Mouse (Mus musculus) lung, embryonic 15.5 days (tissue): ENCODE measurements around the gene Tent5b. TPM values are rescaled to one million over a fixed set of nuclear protein-coding genes. Genes with fewer than 3 reads are reported as not detected.

Source experiments
- ATAC-seq: fragments of 200-750 bp; cut with Nextera tagmentation; 2 replicates; pipeline ENCODE4 v1.8.0; 2017; ENCODE audit warnings: moderate number of reproducible peaks, borderline replicate concordance; ENCODE audit not compliant: low FRiP score, low TSS enrichment; ENCODE audit errors: extremely low read depth
- H3K27ac ChIP-seq: fragments of 300-500 bp; sonication (generic); 2 replicates; pipeline ENCODE4 v1.5.1; 2015; ENCODE audit warnings: moderate library complexity, mild to moderate bottlenecking, inconsistent platforms
- H3K27me3 ChIP-seq: fragments of 300-500 bp; sonication (generic); 2 replicates; pipeline ENCODE4 v1.6.1; 2015; ENCODE audit warnings: inconsistent platforms
- H3K36me3 ChIP-seq: fragments of 300-500 bp; sonication (generic); 2 replicates; pipeline ENCODE4 v1.6.1; 2015; ENCODE audit warnings: inconsistent platforms
- H3K4me1 ChIP-seq: fragments of 300-500 bp; sonication (generic); 2 replicates; pipeline ENCODE4 v1.6.1; 2015; ENCODE audit warnings: inconsistent platforms
- H3K4me2 ChIP-seq: fragments of 300-500 bp; sonication (generic); 2 replicates; pipeline ENCODE4 v1.6.1; 2015; ENCODE audit warnings: inconsistent platforms, mild to moderate bottlenecking, moderate library complexity
- H3K4me3 ChIP-seq: fragments of 300-500 bp; sonication (generic); 2 replicates; pipeline ENCODE4 v1.5.1; 2015; ENCODE audit warnings: mild to moderate bottlenecking, inconsistent platforms
- H3K9ac ChIP-seq: fragments of 300-500 bp; sonication (generic); 2 replicates; pipeline ENCODE4 v1.6.1; 2015; ENCODE audit warnings: inconsistent platforms
- H3K9me3 ChIP-seq: fragments of 300-500 bp; sonication (generic); 2 replicates; pipeline ENCODE4 v1.6.1; 2016; ENCODE audit warnings: inconsistent platforms
- WGBS: fragments of 180-500 bp; shearing (Covaris S2); methylation state at CpG from one replicate; pipeline ENCODE4 v1.1.7; 2015; 5-methylcytosine and 5-hydroxymethylcytosine counted together
- polyA plus RNA-seq: library from polyadenylated mRNA; unstranded; fragments of >200 nt; fragmentation: Nextera tagmentation; extraction: Ambion mirVana; gene quantifications from 2 replicates; pipeline ENCODE4 v1.2.1, GENCODE M21; 2015

The Tent5b gene
- polyA plus RNA-seq, 1 experiment from 2014 or later = 1.9 TPM

GRCm38 (mm10) chr4:133448708-133449388 is 31.1 kb upstream of the Tent5b start:
- no peaks in the 10 kb centered on the region for H3K9me3 ChIP-seq
- H3K4me3 ChIP-seq = no peak overlapping the region
- peaks cover 11% of the 10 kb centered on the region for H3K4me1 ChIP-seq
- no peak overlapping the region for H3K9ac ChIP-seq
- WGBS = 63% methylated on average over 8 of the region's 8 CpGs
- no peaks in the 10 kb centered on the region for H3K36me3 ChIP-seq
- no peaks in the 10 kb centered on the region for H3K27me3 ChIP-seq
- no peak for ATAC-seq
- H3K27ac ChIP-seq = no peak overlapping the region
- H3K4me2 ChIP-seq = no peak overlapping the region

- H3K36me3 ChIP-seq = no peaks in the 10 kb centered on the region
- H3K9ac ChIP-seq = no peak overlapping the region
- H3K4me3 ChIP-seq = no peak overlapping the region
- H3K27ac ChIP-seq = no peak overlapping the region
- no peak overlapping the region for H3K4me2 ChIP-seq
- ATAC-seq = no peak
- H3K4me1 ChIP-seq = peaks cover 11% of the 10 kb centered on the region
- no peaks in the 10 kb centered on the region for H3K27me3 ChIP-seq
- no peaks in the 10 kb centered on the region for H3K9me3 ChIP-seq
- 18% methylated on average over 13 of the region's 13 CpGs for WGBS
These were observed 30.2 kb upstream of the Tent5b start for GRCm38 (mm10) chr4:133449726-133450125.

GRCm38 (mm10) chr4:133451536-133451935 is 28.4 kb upstream of the Tent5b start:
- no peak for ATAC-seq
- H3K4me3 ChIP-seq = no peak overlapping the region
- H3K27ac ChIP-seq = no peak overlapping the region
- no peaks in the 10 kb centered on the region for H3K27me3 ChIP-seq
- WGBS = 6% methylated on average over 10 of the region's 10 CpGs
- no peaks in the 10 kb centered on the region for H3K9me3 ChIP-seq
- no peak overlapping the region for H3K9ac ChIP-seq
- no peak overlapping the region for H3K4me2 ChIP-seq
- peaks cover 11% of the 10 kb centered on the region for H3K4me1 ChIP-seq
- H3K36me3 ChIP-seq = no peaks in the 10 kb centered on the region

- Histone ChIP-seq H3K4me3 (no peak overlapping the region), H3K27me3 (no peaks in the 10 kb centered on the region), H3K4me2 (no peak overlapping the region), H3K27ac (no peak overlapping the region), H3K36me3 (no peaks in the 10 kb centered on the region), H3K9ac (no peak overlapping the region), H3K9me3 (no peaks in the 10 kb centered on the region), H3K4me1 (peaks cover 11% of the 10 kb centered on the region)
- 53% methylated on average over 7 of the region's 7 CpGs for WGBS
- ATAC-seq = no peak
These were observed 27.5 kb upstream of the Tent5b start for GRCm38 (mm10) chr4:133452433-133452832.

- H3K4me1 ChIP-seq = peaks cover 9% of the 10 kb centered on the region
- H3K9ac ChIP-seq = no peak overlapping the region
- WGBS = 51% methylated on average over 3 of the region's 3 CpGs
- no peak overlapping the region for H3K4me2 ChIP-seq
- no peaks in the 10 kb centered on the region for H3K36me3 ChIP-seq
- no peak overlapping the region for H3K27ac ChIP-seq
- H3K9me3 ChIP-seq = no peaks in the 10 kb centered on the region
- ATAC-seq = no peak
- no peaks in the 10 kb centered on the region for H3K27me3 ChIP-seq
- no peak overlapping the region for H3K4me3 ChIP-seq
These were observed 21.9 kb upstream of the Tent5b start for GRCm38 (mm10) chr4:133458044-133458443.

- Histone ChIP-seq H3K27ac (no peak overlapping the region), H3K36me3 (no peaks in the 10 kb centered on the region), H3K4me3 (no peak overlapping the region), H3K9me3 (no peaks in the 10 kb centered on the region), H3K27me3 (no peaks in the 10 kb centered on the region), H3K4me2 (no peak overlapping the region), H3K4me1 (peaks cover 14% of the 10 kb centered on the region), H3K9ac (no peak overlapping the region)
- whole genome bisulfite sequencing = 71% methylated on average over 1 of the region's 1 CpGs
- no peak for ATAC-seq
These were observed 19.9 kb upstream of the Tent5b start for GRCm38 (mm10) chr4:133460006-133460405.

GRCm38 (mm10) chr4:133460796-133461325 is 19.1 kb upstream of the Tent5b start:
- H3K4me2 ChIP-seq = no peak overlapping the region
- no peak overlapping the region for H3K9ac ChIP-seq
- no peaks in the 10 kb centered on the region for H3K36me3 ChIP-seq
- WGBS = 41% methylated on average over 5 of the region's 5 CpGs
- ATAC-seq = no peak
- H3K27me3 ChIP-seq = no peaks in the 10 kb centered on the region
- H3K4me1 ChIP-seq = peaks cover 14% of the 10 kb centered on the region
- no peak overlapping the region for H3K27ac ChIP-seq
- H3K9me3 ChIP-seq = no peaks in the 10 kb centered on the region
- no peak overlapping the region for H3K4me3 ChIP-seq

- H3K27me3 ChIP-seq = no peaks in the 10 kb centered on the region
- no peak for ATAC-seq
- H3K9ac ChIP-seq = no peak overlapping the region
- peaks cover 14% of the 10 kb centered on the region for H3K4me1 ChIP-seq
- H3K27ac ChIP-seq = no peak overlapping the region
- WGBS = 49% methylated on average over 4 of the region's 4 CpGs
- no peaks in the 10 kb centered on the region for H3K36me3 ChIP-seq
- H3K9me3 ChIP-seq = no peaks in the 10 kb centered on the region
- H3K4me2 ChIP-seq = no peak overlapping the region
- H3K4me3 ChIP-seq = no peak overlapping the region
These were observed 18.6 kb upstream of the Tent5b start for GRCm38 (mm10) chr4:133461362-133461761.

- H3K27me3 ChIP-seq = no peaks in the 10 kb centered on the region
- peaks cover 19% of the 10 kb centered on the region for H3K4me1 ChIP-seq
- 41% methylated on average over 6 of the region's 6 CpGs for WGBS
- H3K36me3 ChIP-seq = no peaks in the 10 kb centered on the region
- no peak overlapping the region for H3K4me2 ChIP-seq
- no peaks in the 10 kb centered on the region for H3K9me3 ChIP-seq
- no peak overlapping the region for H3K9ac ChIP-seq
- ATAC-seq = no peak
- peak overlapping the region; percentile 55; the same call in 1 of the 2 replicates for H3K27ac ChIP-seq
- no peak overlapping the region for H3K4me3 ChIP-seq
These were observed 16.7 kb upstream of the Tent5b start for GRCm38 (mm10) chr4:133463184-133463583.

GRCm38 (mm10) chr4:133468080-133468479 is 11.9 kb upstream of the Tent5b start:
- H3K27ac ChIP-seq = no peak overlapping the region
- H3K36me3 ChIP-seq = no peaks in the 10 kb centered on the region
- peaks cover 15% of the 10 kb centered on the region for H3K4me1 ChIP-seq
- peak overlapping the region; percentile 97 for H3K4me2 ChIP-seq
- H3K4me3 ChIP-seq = peak overlapping the region; percentile 56
- peaks cover 4% of the 10 kb centered on the region; the same call in 1 of the 2 replicates for H3K9me3 ChIP-seq
- peak; percentile 55; the same call in 1 of the 2 replicates for ATAC-seq
- H3K9ac ChIP-seq = peak overlapping the region; percentile 46
- peaks cover 6% of the 10 kb centered on the region; the same call in 1 of the 2 replicates for H3K27me3 ChIP-seq
- under 1% methylated on average over 27 of the region's 27 CpGs for WGBS

- peaks cover 6% of the 10 kb centered on the region; the same call in 1 of the 2 replicates for H3K27me3 ChIP-seq
- H3K4me1 ChIP-seq = peaks cover 10% of the 10 kb centered on the region
- H3K9ac ChIP-seq = no peak overlapping the region
- 14% methylated on average over 12 of the region's 12 CpGs for WGBS
- no peaks in the 10 kb centered on the region for H3K36me3 ChIP-seq
- peaks cover 4% of the 10 kb centered on the region; the same call in 1 of the 2 replicates for H3K9me3 ChIP-seq
- peak overlapping the region; percentile 14; the same call in 1 of the 2 replicates for H3K4me3 ChIP-seq
- no peak overlapping the region for H3K27ac ChIP-seq
- no peak for ATAC-seq
- H3K4me2 ChIP-seq = peak overlapping the region; percentile 97
These were observed 10.8 kb upstream of the Tent5b start for GRCm38 (mm10) chr4:133469122-133469521.

GRCm38 (mm10) chr4:133471135-133471821 is 8.7 kb upstream of the Tent5b start:
- Histone ChIP-seq H3K9me3 (peaks cover 4% of the 10 kb centered on the region; the same call in 1 of the 2 replicates), H3K4me3 (no peak overlapping the region), H3K36me3 (no peaks in the 10 kb centered on the region), H3K27ac (no peak overlapping the region), H3K27me3 (peaks cover 18% of the 10 kb centered on the region; the same call in 1 of the 2 replicates), H3K4me1 (peaks cover 10% of the 10 kb centered on the region), H3K9ac (no peak overlapping the region), H3K4me2 (no peak overlapping the region)
- no peak for ATAC-seq
- WGBS = 78% methylated on average over 7 of the region's 7 CpGs
